In genomic region chr3:31017652-31018051, GRCm38 (mm10) we compare ENCODE assay signal across 20 mouse cellular contexts. TPM values are rescaled to one million over a fixed set of nuclear protein-coding genes. Genes with fewer than 3 reads are reported as not detected.
DNase-seq lines count a peak whose midpoint lies in the region; ATAC-seq and TF ChIP-seq lines count a peak whose summit lies in the region.
"Had no signal": no experiment of that assay in that cellular context is flagged by ENCODE, and none has a peak within 500 bp of the region (broad histone marks: within the 10 kb centered on the region; RNA-seq: fewer than 3 reads in every experiment).

No protein-coding gene starts in this region.

- intact Hi-C loops in left cerebral cortex, adult 2 months (cut with DNase I), result no loop called here

- H3K4me3 ChIP-seq in forebrain, postnatal 0 days (ENCODE audit: low read depth, low read length), result no peak overlapping the region
- H3K4me3 ChIP-seq in forebrain, embryonic 15.5 days, result no peak overlapping the region
- H3K4me3 ChIP-seq in kidney, embryonic 16.5 days (ENCODE audit: low read length), result no peak overlapping the region
- H3K4me3 ChIP-seq in E14TG2a.4 (replicated peaks; ENCODE audit: low read length) (peak overlapping the region; percentile 75), ES-E14 (ENCODE audit: insufficient read depth in 1 of 2, low read depth in 1 of 2, low read length in 2 of 2, poor library complexity in 1 of 2, severe bottlenecking in 1 of 2) (0 out of 4 replicates have a peak overlapping the region, but pooled peaks of 1 of the 2 experiments have one; percentile 0)
- no peak overlapping the region for H3K4me3 ChIP-seq in left cerebral cortex, adult 2 months
- H3K4me3 ChIP-seq: embryonic facial prominence, embryonic 10.5 days; liver, embryonic 13.5 days; neural tube, embryonic 12.5 days had no signal

- H3K27ac ChIP-seq in forebrain, postnatal 0 days (ENCODE audit: low read depth, low read length), result no peak overlapping the region
- H3K27ac ChIP-seq in forebrain, embryonic 15.5 days (replicated peaks), result no peak overlapping the region
- H3K27ac ChIP-seq in kidney, embryonic 16.5 days (ENCODE audit: low read length), result peak overlapping the region; percentile 81; the same call in 1 of the 2 replicates
- H3K27ac ChIP-seq in ES-E14 (ENCODE audit: insufficient read depth, low read depth, low read length, poor library complexity, severe bottlenecking), result peak overlapping the region; percentile 94
- H3K27ac ChIP-seq in left cerebral cortex, adult 2 months, result no peak overlapping the region
- H3K27ac ChIP-seq: embryonic facial prominence, embryonic 10.5 days; liver, embryonic 13.5 days; neural tube, embryonic 12.5 days had no signal

- in situ Hi-C loops in ES-E14 (cut with MboI; ENCODE audit: low sequenced_read_pairs in 2 of 2, unreplicated experiment in 2 of 2), result no loop called here

- no peaks in the 10 kb centered on the region for H3K36me3 ChIP-seq in forebrain, postnatal 0 days (ENCODE audit: insufficient read depth)
- H3K36me3 ChIP-seq in forebrain, embryonic 15.5 days, result no peaks in the 10 kb centered on the region; the same call in 1 of the 2 replicates
- peaks cover 11% of the 10 kb centered on the region; the same call in 1 of the 2 replicates for H3K36me3 ChIP-seq in kidney, embryonic 16.5 days (ENCODE audit: insufficient read depth, low read length)
- peaks cover 32% of the 10 kb centered on the region for H3K36me3 ChIP-seq in E14TG2a.4 (ENCODE audit: insufficient read depth, low read length)
- H3K36me3 ChIP-seq in ES-E14 (ENCODE audit: control insufficient read depth, insufficient read depth, low read length, poor library complexity, severe bottlenecking), result peaks cover 2% of the 10 kb centered on the region; the same call in 1 of the 2 replicates
- H3K36me3 ChIP-seq: liver, embryonic 13.5 days had no signal

- ATAC-seq in forebrain, postnatal 0 days, result peak; percentile 34; the same call in 1 of the 2 replicates
- ATAC-seq in forebrain, embryonic 15.5 days (replicated peaks), result no peak
- no peak for ATAC-seq in kidney, embryonic 16.5 days (ENCODE audit: low FRiP score, low TSS enrichment)
- no peak for ATAC-seq in inflammation-experienced regulatory T-cells, adult 6 months

- TF ChIP-seq CTCF in forebrain, postnatal 0 days (IDR thresholded peaks at IDR 0.05; ENCODE audit: low read depth), result no peak
- TF ChIP-seq CTCF in E14TG2a.4 (conservative IDR thresholded peaks at IDR 0.05; ENCODE audit: low read length), result no peak
- TF ChIP-seq CTCF in left cerebral cortex, adult 2 months (IDR thresholded peaks at IDR 0.05), result no peak

- H3K9ac ChIP-seq in forebrain, postnatal 0 days, result no peak overlapping the region
- no peak overlapping the region for H3K9ac ChIP-seq in forebrain, embryonic 15.5 days (replicated peaks)
- no peak overlapping the region for H3K9ac ChIP-seq in kidney, embryonic 16.5 days (replicated peaks; ENCODE audit: low read length)
- H3K9ac ChIP-seq in ES-E14 (ENCODE audit: insufficient read depth, low read depth, low read length, poor library complexity, severe bottlenecking), result no peak overlapping the region
- H3K9ac ChIP-seq: liver, embryonic 13.5 days; neural tube, embryonic 12.5 days had no signal

- no peaks in the 10 kb centered on the region for H3K4me1 ChIP-seq in forebrain, postnatal 0 days (ENCODE audit: insufficient read depth)
- H3K4me1 ChIP-seq in forebrain, embryonic 15.5 days, result peaks cover 4% of the 10 kb centered on the region; the same call in 1 of the 2 replicates
- H3K4me1 ChIP-seq in kidney, embryonic 16.5 days (ENCODE audit: insufficient read depth, low read length), result peaks cover 51% of the 10 kb centered on the region
- H3K4me1 ChIP-seq in E14TG2a.4 (replicated peaks; ENCODE audit: low read depth, low read length) (peaks cover 92% of the 10 kb centered on the region), ES-E14 (ENCODE audit: control insufficient read depth in 2 of 2, insufficient read depth in 2 of 2, low read length in 2 of 2, poor library complexity in 1 of 2) (peaks cover 9 to 25% of the 10 kb centered on the region in 2 experiments)

- DNase-seq in forebrain, postnatal 0 days, result no peak
- DNase-seq in kidney, adult 18-20 months, result no peak
- no peak for DNase-seq in ES-E14 (ENCODE audit: low read depth, low spot score)
- DNase-seq in left cerebral cortex, adult 2 months (ENCODE audit: extremely low spot score in 1 of 2, low spot score in 2 of 2), result no peak
- DNase-seq: cerebellum, adult 11 months; cerebellum, adult 9-11 months; gastrocnemius, postnatal 36 days; heart, postnatal 36 days; kidney, postnatal 4 days; liver, embryonic 13.5 days; lung, adult 2 months; lung, postnatal 14 days; right cerebral cortex, postnatal 25 days; spleen, adult 18-20 months had no signal

- no peaks in the 10 kb centered on the region for H3K9me3 ChIP-seq in forebrain, postnatal 0 days (ENCODE audit: low read length)
- H3K9me3 ChIP-seq in forebrain, embryonic 15.5 days, result no peaks in the 10 kb centered on the region
- H3K9me3 ChIP-seq in kidney, embryonic 16.5 days (ENCODE audit: low read length), result no peaks in the 10 kb centered on the region
- H3K9me3 ChIP-seq in E14TG2a.4 (ENCODE audit: low read length), result no peaks in the 10 kb centered on the region
- H3K9me3 ChIP-seq in ES-E14 (ENCODE audit: control insufficient read depth, insufficient read depth, low read depth, low read length), result no peaks in the 10 kb centered on the region
- H3K9me3 ChIP-seq: embryonic facial prominence, embryonic 10.5 days; liver, embryonic 13.5 days; neural tube, embryonic 12.5 days had no signal

- H3K27me3 ChIP-seq in forebrain, postnatal 0 days (ENCODE audit: insufficient read depth, low read length), result no peaks in the 10 kb centered on the region
- H3K27me3 ChIP-seq in forebrain, embryonic 15.5 days, result no peaks in the 10 kb centered on the region
- H3K27me3 ChIP-seq in kidney, embryonic 16.5 days (ENCODE audit: insufficient read depth, low read length), result no peaks in the 10 kb centered on the region
- no peaks in the 10 kb centered on the region for H3K27me3 ChIP-seq in E14TG2a.4 (ENCODE audit: insufficient read depth, low read length)
- H3K27me3 ChIP-seq: liver, embryonic 13.5 days; neural tube, embryonic 12.5 days had no signal

- H3K4me2 ChIP-seq in forebrain, postnatal 0 days (ENCODE audit: low read depth), result no peak overlapping the region
- H3K4me2 ChIP-seq in forebrain, embryonic 15.5 days (replicated peaks), result no peak overlapping the region
- no peak overlapping the region for H3K4me2 ChIP-seq in kidney, embryonic 16.5 days (replicated peaks; ENCODE audit: low read depth, low read length)
- H3K4me2 ChIP-seq: liver, embryonic 13.5 days; neural tube, embryonic 12.5 days had no signal

- WGBS in forebrain, postnatal 0 days, result 53% methylated on average over 4 of the region's 4 CpGs
- 58% methylated on average over 4 of the region's 4 CpGs for WGBS in forebrain, embryonic 15.5 days
- 47% methylated on average over 4 of the region's 4 CpGs for WGBS in kidney, embryonic 16.5 days

TF ChIP-seq in ES-E14, 5 proteins besides CTCF, POLR2A, EP300 and RAD21:
- no peak for TF ChIP-seq MAFK (IDR thresholded peaks at IDR 0.05; ENCODE audit: insufficient read depth, low read depth, low read length)
- no peak for TF ChIP-seq ZNF384 (IDR thresholded peaks at IDR 0.05; ENCODE audit: low read depth, low read length)
- TF ChIP-seq HCFC1 (IDR thresholded peaks at IDR 0.05; ENCODE audit: borderline replicate concordance, insufficient read depth, low read length), result no peak
- TF ChIP-seq ZC3H11A (IDR thresholded peaks at IDR 0.05; ENCODE audit: borderline replicate concordance, low read depth, low read length), result no peak
- 0 out of 2 replicates have a peak, but pooled peaks have one; percentile 14 for TF ChIP-seq CHD2 (IDR thresholded peaks at IDR 0.05; ENCODE audit: low read depth, low read length)

RNA-seq across cellular contexts. Expression of gene Prkci, which starts 22.1 kb away (rescaled TPM):
- total RNA-seq in forebrain, postnatal 0 days (2014; rRNA removed), result 37.6 and 41.6 TPM in 2 replicates
- 13.6 and 19.5 TPM in 2 replicates for polyA plus RNA-seq in forebrain, postnatal 0 days (2015; fragmentation: Nextera tagmentation; extraction: Ambion mirVana)
- 25.7 and 25.9 TPM in 2 replicates for polyA plus RNA-seq in forebrain, embryonic 15.5 days (2015; fragmentation: Nextera tagmentation; extraction: Ambion mirVana)
- 39.7 and 42.5 TPM in 2 replicates for polyA plus RNA-seq in kidney, embryonic 16.5 days (2015; fragmentation: Nextera tagmentation; extraction: Ambion mirVana)
- 95.2 and 107 TPM in 2 replicates for total RNA-seq in ES-E14 (2012; rRNA removed)
- 10 to 100 TPM; 58.0 to 59.9 TPM for total RNA-seq in left cerebral cortex, adult 2 months (2021)
- polyA plus RNA-seq in inflammation-experienced regulatory T-cells, adult 6 months (2017; shearing (Covaris generic)), result 1 to 10 TPM; 1.5 to 2.5 (median 1.8) TPM

RNA-seq across cellular contexts. Expression of gene Phc3, which starts 48.4 kb away (rescaled TPM):
- total RNA-seq in forebrain, postnatal 0 days (2014; rRNA removed), result 19.8 and 26.2 TPM in 2 replicates
- polyA plus RNA-seq in forebrain, postnatal 0 days (2015; fragmentation: Nextera tagmentation; extraction: Ambion mirVana), result 3.4 and 6.0 TPM in 2 replicates
- polyA plus RNA-seq in forebrain, embryonic 15.5 days (2015; fragmentation: Nextera tagmentation; extraction: Ambion mirVana), result 6.9 and 7.4 TPM in 2 replicates
- polyA plus RNA-seq in kidney, embryonic 16.5 days (2015; fragmentation: Nextera tagmentation; extraction: Ambion mirVana), result 5.1 and 6.8 TPM in 2 replicates
- total RNA-seq in ES-E14 (2012; rRNA removed), result 7.1 and 7.9 TPM in 2 replicates
- 10 to 100 TPM; 40.8 to 41.3 TPM for total RNA-seq in left cerebral cortex, adult 2 months (2021)
- 10 to 100 TPM; 33.9 to 61.5 (median 43.2) TPM for polyA plus RNA-seq in inflammation-experienced regulatory T-cells, adult 6 months (2017; shearing (Covaris generic))

Comparison
In these comparisons a context has a peak if more than half of its experiments do, and no peak if none do; other contexts are left out.
1. H3K27ac ChIP-seq: peak in kidney, embryonic 16.5 days (single experiment) and ES-E14 (single experiment); none in forebrain, postnatal 0 days (single experiment), forebrain, embryonic 15.5 days (single experiment) and left cerebral cortex, adult 2 months (single experiment).